Mouse (Mus musculus) left cerebral cortex, postnatal 36 days (tissue): ENCODE measurements around the gene Tbc1d25. TPM values are rescaled to one million over a fixed set of nuclear protein-coding genes. Genes with fewer than 3 reads are reported as not detected.
A peak's percentile ranks its signal among the peaks of the same experiment; 100 is the strongest.

ENCODE experiments used
- DNase-seq, 2 experiments: peaks; one replicate each; pipeline ENCODE4 v3.0.0; 2021 to 2022; ENCODE audit warnings: low spot score in 2 of 2, mixed read lengths in 1 of 2
- intact Hi-C: fragments of 180-260 bp; cut with DNase I; formaldehyde crosslinking; loops from one replicate; pipeline ENCODE4 v1.15.1; 2025
- total RNA-seq, 2 experiments: library from RNA; stranded (reverse); gene quantifications; 2 replicates each; pipeline ENCODE4 v1.2.3; 2021

Gene Tbc1d25
- 10 to 100 TPM; 15.9 to 16.8 TPM for total RNA-seq

DNA sequence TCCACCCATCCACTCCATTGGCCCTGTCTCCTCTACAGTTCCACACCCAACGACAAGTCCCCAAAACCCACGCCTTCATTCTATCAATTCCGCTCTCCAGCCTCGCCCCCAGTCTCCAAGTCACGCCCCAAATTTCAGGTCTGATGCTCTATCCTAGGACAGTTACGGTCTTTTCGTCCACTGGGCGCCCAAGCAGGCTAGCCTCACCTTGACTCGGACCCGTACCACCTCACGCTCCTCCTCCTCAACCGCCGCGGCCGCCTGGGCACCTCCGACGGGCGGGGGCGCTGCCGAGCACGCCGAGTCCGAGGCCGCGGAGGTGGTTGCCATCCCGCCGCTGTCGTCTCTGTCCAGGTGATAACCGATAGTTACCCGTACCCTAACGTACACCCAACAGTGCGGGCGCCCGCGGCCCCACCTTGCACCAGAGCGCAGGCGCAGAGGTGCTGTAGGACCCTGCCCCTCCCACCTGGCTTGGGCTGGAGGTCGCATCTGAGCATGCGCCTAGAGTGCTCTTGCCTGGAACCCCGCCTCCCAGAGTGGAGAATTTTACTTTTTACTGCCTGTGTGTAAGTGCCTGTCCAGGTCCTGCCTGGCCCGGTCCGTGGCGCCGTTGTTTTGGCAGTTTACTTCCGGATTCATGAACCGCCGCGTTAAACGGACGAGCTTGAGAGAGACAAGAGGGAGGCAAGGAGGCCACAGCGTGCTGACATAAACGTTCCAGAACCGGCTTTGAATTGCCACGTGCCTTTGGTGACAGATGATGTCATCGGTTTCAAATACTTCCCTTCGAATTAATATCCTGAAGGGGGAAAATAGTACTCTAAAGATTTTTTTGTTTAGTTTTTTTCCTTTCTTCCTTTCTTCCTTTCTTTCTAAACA is at the start of gene Tbc1d25:
Tbc1d25 (minus strand) TSS at position 678 of the 882 bp plus-strand sequence.
- intact Hi-C loops: no loop called here
- peak; percentile 79 to 83 for DNase-seq

DNA sequence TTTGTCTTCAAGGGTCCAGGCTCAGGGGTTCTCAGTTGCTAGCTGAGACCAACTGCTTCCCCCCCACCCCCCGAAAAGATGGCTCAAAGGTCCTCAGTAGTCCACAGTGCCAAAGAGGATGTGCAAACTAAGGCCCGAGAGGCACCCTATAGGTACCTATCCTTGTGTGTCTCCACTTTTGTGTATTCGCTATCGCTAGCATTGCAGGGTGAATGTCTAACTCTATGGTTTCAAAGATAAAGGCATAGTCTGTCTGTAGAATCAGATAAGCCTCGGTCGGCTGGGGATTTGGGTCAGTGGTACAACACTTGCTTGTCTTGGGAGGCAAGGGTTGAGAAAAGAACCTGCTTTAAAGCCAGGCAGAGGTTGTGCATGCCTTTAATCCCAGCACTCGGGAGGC is 47.5 kb upstream of the Tbc1d25 start:
- DNase-seq: no peak
- intact Hi-C loops: no loop called here

DNA sequence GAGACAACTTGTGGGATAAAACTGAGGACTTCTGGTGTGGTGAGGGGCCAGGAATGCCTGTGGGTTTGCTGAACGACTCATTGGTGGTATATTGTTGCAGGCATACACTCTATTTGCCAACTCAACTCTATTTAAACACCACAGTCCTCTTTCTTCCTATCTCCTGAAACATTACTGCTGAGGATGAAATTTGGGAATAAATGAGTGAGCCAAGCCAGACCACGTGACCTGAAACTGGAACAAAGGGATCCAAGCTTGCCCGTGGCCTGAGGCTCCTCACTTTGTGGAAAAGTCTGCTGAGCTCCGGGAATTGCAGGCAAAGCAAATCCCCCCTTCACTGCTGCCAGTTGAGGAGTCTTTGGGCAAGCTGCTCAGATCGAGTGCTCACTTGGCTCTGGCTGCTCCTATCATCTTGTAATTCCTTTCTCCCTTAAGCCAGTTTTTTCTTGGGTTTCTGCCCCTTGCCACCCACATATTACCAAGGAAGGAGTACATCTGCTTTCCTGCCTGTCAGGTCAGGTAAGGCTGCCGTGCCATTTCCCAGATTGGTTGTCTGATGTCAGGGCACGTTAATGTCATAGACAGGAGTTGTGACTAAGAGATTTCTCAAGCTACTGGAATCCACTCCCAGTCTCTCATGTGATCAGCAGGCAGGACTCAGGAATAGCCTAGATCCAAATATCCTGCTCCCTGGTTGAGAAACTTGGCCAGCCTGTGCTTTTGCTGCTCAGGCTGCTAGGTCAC is 46.9 kb upstream of the Tbc1d25 start:
- DNase-seq: peak; percentile 36 to 44
- intact Hi-C loops: no loop called here

DNA sequence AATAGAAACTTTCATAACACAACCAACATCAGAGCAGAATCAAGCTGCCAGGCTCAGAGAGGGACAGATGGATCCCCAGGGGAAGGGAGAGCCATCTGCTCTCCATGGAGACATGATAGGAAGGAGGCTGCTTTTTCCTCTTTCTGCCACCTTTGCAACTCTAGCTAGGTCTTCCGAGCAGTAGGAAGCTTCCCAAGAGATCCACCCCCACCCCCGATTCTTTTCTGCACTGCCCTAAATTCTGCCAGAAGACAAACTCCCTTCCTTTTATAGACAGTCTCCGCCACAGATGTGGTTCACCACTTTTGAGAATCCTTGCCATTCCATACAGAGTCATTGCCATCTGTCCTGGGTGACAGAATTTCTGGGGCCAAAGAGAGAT is 46.3 kb upstream of the Tbc1d25 start:
- intact Hi-C loops: no loop called here
- peak; percentile 43 to 54 for DNase-seq

DNA sequence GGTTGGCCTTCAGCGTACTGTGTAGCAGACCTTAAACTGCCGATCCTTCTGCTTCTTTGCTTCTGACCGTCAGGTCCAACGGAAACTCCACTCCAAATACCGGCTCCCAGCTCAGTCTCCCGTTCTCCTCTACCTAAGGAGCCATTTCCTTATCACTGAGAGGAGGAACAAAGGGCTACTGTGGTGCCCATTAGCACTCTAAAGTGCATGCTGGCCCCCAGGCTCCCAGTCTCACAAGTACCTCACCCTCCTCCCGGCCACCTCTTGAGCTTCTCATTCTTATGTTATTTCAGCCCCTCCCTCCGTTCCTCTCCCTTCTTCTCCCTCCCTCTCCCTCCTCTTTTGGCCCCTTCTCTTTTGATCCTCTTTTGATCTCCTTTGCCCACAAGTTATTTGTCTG is 43.7 kb upstream of the Tbc1d25 start:
- no peak for DNase-seq
- intact Hi-C loops: no loop called here

DNA sequence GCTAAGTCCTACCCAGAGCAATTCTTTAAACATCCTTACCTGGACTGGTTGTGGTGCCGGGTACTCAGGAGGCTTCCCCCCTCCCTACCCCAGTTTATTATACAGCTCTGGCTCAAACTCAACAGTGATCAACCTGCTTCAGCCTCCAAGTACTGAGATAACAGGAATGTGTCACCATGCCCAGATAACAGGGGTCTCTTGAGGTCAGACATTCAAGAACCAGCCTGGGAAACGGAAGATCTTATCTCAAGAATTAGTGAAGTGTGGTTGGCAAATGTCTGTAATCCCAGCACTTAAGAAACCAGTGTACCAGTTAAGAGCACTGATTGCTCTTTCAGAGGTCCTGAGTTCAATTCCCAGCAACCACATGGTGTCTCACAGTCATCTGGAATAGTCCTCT is 42.1 kb upstream of the Tbc1d25 start:
- DNase-seq: no peak
- intact Hi-C loops: no loop called here

DNA sequence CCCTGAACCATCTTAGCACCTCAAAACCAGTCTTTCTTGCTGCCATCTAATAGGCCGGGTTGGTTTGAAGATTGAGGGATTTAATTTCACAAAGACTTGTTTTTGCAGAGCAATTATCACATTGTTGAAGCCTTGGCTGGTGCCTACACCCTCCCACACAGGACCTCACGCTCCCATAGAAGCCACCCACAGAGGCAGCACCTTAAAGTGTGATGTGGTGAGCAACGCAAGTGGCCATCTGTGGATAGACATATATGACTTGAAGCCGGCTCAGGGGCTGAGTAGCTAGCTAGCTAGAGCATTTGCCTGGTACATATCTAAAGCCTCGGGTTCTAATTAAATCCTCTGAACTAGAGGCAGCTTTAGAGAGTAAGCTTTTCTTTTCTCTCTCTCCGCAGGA is 41.4 kb upstream of the Tbc1d25 start:
- DNase-seq: peak; percentile 40 to 48
- intact Hi-C loops: no loop called here

DNA sequence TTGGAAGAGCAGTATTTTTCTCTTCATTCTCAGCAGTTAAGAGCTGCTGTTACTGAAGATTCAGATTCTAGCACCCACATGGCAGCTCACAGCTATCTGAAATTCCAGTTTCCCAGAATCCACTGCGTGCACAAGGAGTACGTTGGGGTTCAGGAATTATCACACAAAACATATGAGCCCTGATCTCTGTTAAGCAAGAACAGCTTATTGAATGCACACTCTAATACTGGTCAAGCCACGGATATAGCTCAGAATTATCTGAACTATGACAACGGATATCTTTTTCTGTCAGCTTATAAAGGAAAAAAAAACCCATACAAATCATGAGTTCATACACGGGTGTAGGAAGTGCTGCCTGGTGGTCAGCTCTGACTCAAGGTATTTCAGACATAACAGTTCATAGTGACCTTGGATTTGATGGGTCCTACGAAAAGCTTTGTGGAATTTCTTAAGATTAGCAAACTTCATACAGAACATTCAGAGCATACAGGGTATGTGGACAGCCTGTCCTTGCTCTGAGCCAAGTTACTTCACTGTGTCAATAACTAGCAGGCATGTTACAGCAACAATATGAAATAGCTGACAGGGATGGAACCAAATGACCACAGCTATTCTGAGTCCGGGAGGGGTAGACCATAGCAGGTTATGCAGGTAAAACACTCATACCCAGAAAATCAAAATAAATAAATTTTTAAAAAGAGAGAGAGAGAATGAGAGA is 35.7 kb upstream of the Tbc1d25 start:
- intact Hi-C loops: no loop called here
- no peak for DNase-seq

DNA sequence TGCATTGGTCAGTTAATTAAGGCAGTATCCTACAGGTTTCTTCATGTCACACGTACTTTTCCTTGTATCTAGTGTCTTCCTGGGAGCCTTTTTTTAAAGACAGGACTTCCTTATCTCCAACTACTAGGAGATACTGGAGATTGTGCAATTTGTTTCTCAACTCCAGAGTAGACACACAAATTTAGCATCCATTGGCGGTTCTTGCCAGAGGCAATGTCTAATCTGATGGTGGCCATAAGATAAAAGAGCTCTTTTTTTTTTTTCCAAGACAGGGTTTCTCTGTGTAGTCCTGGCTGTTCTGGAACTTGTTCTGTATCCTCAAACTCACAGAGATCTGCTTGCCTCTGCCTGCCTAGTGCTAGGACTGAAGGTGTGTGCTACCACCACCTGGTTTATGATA is 33.7 kb upstream of the Tbc1d25 start:
- no peak for DNase-seq
- intact Hi-C loops: no loop called here

DNA sequence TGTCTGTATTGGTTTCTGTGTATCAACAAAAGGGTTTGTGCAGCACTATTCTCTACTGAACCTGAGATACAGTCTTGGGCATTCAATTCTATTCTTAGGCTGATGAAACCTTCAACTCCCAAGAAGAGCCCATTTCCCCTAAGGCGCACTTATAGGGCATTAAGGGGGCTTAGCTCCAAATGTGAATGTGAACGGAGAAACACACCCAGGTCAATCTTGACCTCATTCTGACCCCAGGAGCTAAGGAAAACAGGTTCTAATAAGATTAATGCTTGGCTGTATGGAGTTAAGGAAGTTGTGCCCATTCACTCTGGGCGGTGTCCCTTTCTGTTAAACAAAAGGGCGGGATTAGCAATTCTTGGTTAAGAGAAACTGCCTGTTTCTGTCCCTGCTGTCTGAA is 31.2 kb upstream of the Tbc1d25 start:
- DNase-seq: no peak
- intact Hi-C loops: loop anchor here (2.0 kb wide), 1 partner anchor 14 kb away; the partner anchor contains the start of gene Ebp

DNA sequence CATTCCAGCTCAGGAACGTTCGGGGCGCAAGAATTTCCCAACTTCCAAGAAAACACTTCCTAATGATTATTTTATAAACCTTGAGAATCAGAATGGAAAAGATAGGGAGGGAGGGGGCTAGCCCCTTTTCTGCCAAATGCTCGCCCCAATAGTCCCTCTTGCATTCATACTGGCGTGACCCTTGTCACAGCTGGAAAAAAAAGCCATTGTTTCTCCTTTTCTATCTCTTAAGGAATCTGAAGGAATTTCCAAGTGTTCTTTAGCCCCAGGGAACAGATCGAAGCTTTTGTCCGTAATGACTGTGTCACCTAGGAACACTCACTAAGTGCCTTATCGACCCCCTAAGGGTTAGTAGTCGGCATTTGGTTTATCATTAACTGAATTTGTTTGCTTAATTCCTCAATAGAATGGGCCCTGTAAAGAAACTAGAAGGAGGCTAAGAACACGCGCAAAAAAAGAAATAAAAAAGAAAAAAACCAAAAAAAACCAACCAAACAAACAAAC is 30.8 kb upstream of the Tbc1d25 start:
- no peak for DNase-seq
- intact Hi-C loops: loop anchor here (2.0 kb wide), 1 partner anchor 14 kb away; the partner anchor contains the start of gene Ebp

DNA sequence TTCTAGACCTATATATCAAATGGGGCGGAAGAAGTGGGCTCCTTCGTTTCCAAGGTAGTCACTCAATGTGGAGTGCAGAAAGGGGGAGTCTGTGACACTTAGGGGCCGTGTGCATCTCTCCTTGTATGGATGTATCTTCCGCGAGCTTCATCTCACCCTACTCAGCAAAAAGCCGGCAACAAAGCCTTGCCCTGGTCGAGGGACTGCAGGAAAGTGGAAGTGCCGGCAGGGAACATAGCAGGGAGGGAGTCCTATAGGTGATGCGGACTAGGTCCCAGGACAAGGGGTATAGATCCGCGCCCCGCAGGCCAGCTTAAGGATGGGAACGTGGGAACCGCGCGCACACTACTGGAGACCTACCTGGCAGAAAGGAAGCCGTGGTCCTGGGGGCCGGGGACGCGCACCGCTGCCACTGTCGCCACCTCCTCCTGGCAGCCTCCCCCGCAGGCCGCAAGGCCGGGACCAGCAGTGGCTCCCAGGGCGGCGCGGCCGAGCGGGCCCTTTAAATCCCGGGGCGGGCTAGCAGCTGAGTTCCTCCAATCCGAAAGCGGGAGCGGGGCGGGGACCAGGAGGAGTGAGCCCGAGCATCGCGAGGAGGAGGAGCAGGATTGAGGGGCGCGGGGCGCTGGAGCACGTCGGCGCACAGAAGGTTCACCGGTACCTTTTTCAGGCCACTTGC is 30.2 kb upstream of the Tbc1d25 start, which contains the start of gene Porcn:
Porcn (minus strand) TSS at position 511 of the 679 bp plus-strand sequence.
- intact Hi-C loops: loop anchor here (2.0 kb wide), 1 partner anchor 13 kb away; the partner anchor contains the start of gene Ebp
- peak; percentile 78 to 81 for DNase-seq

DNA sequence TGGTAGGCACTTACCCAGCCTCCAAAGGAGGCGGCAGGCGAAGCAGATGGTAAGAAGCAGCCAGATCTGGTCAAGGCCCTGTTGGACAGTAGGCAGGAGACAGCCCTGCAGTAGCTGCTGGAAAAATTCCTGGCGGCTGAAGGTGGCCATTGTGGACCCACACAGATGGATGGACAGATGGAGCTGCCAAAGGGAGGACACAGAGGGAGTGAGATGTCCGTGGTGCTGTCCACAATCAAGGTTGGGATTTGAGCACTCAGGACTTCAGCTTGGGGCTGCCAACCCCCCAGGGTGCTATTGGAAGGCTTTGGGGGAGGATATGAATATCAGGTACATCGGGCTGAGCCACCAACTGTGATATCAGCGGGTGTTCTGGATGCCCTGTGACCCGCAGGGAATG is 29.6 kb upstream of the Tbc1d25 start:
- intact Hi-C loops: no loop called here
- DNase-seq: peak; percentile 23 to 24

DNA sequence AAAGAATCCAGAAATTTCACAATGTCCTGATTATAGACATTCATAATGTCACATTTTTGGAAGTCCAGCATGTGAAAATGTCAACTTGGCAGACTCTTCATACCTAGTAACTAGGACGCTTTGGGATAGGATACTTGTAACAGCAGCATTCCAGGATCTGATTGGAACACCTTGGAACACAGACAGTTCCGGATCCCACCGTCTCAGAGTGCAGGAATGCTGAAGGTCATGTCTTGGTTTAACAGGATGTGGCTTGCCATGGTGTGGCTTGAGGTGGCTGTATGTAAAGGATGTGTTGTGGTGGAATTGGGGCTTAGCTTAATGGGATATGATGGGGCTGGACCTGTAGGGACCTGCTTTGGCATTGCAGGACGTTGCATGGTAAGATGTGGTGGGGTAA is 29.1 kb upstream of the Tbc1d25 start:
- intact Hi-C loops: no loop called here
- DNase-seq: no peak

DNA sequence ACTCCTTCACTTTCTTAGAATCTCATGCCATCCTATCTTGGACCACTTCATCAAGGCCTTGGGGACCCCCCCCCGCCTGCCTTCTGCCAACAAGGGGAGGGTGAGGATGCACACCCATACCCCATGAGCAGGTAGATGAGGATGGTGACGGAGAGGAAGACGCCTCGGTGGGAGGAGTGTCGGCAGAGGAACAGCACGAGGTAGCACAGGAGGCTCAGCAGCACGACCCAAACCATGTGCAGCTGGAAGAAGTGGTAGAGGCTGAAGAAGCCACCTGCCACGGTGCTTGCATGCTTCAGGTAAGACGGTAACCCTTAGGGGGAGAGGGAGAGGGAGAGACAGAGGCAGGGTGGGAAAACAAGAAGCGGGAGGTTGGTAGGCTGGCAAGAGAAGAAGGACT is 28.1 kb upstream of the Tbc1d25 start:
- intact Hi-C loops: no loop called here
- no peak for DNase-seq

DNA sequence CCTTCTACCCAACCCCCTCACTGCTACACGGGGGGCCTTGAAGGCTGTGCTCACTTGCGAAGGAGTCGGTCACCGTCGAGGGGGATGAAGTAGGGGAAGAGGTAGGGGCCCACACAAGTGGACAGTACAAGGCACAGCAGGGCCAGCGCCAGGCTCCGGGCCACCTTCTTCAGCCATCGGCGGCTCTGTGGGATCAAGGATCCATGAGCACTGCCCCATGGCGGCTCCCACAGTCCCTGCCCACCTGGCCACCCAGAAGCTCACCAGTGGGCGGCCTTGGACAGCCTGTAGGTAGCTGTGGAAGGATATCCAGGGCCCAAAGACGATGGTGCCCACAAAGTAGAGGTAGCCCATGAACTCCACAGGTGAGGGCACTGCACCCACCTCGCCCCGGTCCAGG is 27.1 kb upstream of the Tbc1d25 start:
- intact Hi-C loops: no loop called here
- no peak for DNase-seq

DNA sequence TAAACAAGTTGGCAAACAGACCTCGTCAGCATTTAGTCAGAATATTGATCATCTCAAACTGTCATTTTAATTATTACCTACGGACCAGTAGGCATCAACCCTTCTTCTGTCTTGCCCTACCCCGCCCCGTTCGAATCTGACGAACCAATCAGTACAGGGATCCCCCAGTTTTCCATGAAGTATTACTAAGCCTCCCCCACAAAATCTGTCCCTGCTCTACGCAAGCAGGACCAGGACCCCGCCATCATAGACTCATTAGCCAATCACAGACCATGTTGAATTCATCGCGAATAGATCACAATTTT is 17.4 kb upstream of the Tbc1d25 start, which contains the start of gene Ebp:
Ebp (minus strand) TSS at position 94 of the 305 bp plus-strand sequence.
- DNase-seq: peak; percentile 32 to 36
- intact Hi-C loops: loop anchor here (2.0 kb wide), 1 partner anchor 13 kb away; the partner anchor contains the start of gene Porcn

DNA sequence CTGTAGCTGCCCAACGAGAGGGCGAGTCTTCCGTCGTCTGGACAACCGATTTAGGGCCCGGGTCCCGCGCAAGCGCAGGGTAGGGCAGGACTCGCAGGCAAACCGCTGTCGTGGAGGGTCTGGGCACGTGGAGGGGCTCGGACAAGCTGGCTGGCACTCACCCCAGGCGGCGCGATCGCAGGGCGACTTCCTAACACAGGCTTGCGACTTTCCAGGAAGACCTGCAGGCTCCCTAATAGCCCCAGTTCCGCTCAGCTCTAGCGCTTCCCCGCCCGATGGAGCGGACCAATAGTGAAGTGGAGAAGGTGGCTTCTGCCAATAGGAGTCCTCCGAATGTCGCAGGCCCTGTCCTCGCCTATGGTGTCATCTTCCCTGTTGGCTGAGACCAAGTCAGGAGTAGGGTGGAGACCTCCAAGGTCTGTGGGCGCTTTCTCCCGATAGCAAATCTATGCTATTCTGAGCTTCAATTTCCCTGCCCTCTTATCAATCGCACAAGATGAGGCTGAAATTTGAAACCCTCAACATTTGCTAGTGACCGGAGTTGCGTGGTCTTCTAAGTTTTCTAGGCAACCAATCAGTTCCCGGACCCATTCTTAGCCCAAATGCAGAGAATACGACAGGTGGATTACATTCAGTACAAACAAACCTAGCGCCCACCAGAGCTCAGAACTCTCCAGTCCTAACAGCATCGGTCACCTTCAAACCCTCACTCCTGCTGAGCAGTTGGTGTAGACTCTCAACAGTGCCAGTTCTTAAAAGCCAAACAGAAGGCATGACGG is 16.8 kb upstream of the Tbc1d25 start:
- peak; percentile 73 to 78 for DNase-seq
- intact Hi-C loops: loop anchor here (2.0 kb wide), 1 partner anchor 14 kb away; the partner anchor contains the start of gene Porcn
